Mouse (Mus musculus) stomach, postnatal 0 days (tissue): ENCODE results near the gene Rcan3.

ENCODE experiments used
- CTCF ChIP-seq: IDR thresholded peaks from 2 replicates; pipeline ENCODE4 v1.5.1; 2016; ENCODE audit warnings: antibody characterized with exemption, low read depth, mild to moderate bottlenecking, moderate library complexity
- EP300 ChIP-seq: optimal IDR thresholded peaks from 2 replicates; pipeline ENCODE3; 2016; ENCODE audit warnings: antibody characterized with exemption

- TF ChIP-seq CTCF, result no peak
- TF ChIP-seq EP300, result no peak
Observed at GRCm38 (mm10) chr4:135420416-135420815, 13.2 kb downstream of the Rcan3 start.
